Mouse (Mus musculus): ENCODE results near the gene Colq. TPM values are rescaled to one million over a fixed set of nuclear protein-coding genes. Genes with fewer than 3 reads are reported as not detected.

The Colq gene
- polyA plus RNA-seq, 1 experiment = not detected

GRCm38 (mm10) chr14:31519165-31519564 is 72.0 kb downstream of the Colq start:
- TF ChIP-seq GATA1 (IDR thresholded peaks at IDR 0.05; ENCODE audit: low read length) (no peak), TAL1 (IDR thresholded peaks at IDR 0.05; ENCODE audit: low read length) (no peak)
- Histone ChIP-seq H3K9me3 (ENCODE audit: control insufficient read depth, low read length) (no peaks in the 10 kb centered on the region), H3K27me3 (ENCODE audit: control insufficient read depth) (no peaks in the 10 kb centered on the region), H3K4me1 (ENCODE audit: control insufficient read depth) (no peaks in the 10 kb centered on the region), H3K4me3 (replicated peaks) (no peak overlapping the region), H3K36me3 (ENCODE audit: control insufficient read depth) (no peaks in the 10 kb centered on the region; the same call in 1 of the 2 replicates)

GRCm38 (mm10) chr14:31515895-31516294 is 75.2 kb downstream of the Colq start:
- H3K4me1 ChIP-seq (ENCODE audit: control insufficient read depth) = no peaks in the 10 kb centered on the region
- H3K27me3 ChIP-seq (ENCODE audit: control insufficient read depth) = no peaks in the 10 kb centered on the region
- H3K36me3 ChIP-seq (ENCODE audit: control insufficient read depth) = peaks cover 12% of the 10 kb centered on the region
- no peak overlapping the region for H3K4me3 ChIP-seq (replicated peaks)
- H3K9me3 ChIP-seq (ENCODE audit: control insufficient read depth, low read length) = no peaks in the 10 kb centered on the region
- TF ChIP-seq GATA1 (IDR thresholded peaks at IDR 0.05; ENCODE audit: low read length) (no peak), TAL1 (IDR thresholded peaks at IDR 0.05; ENCODE audit: low read length) (no peak)

GRCm38 (mm10) chr14:31510322-31510721 is 80.8 kb downstream of the Colq start:
- H3K9me3 ChIP-seq (ENCODE audit: control insufficient read depth, low read length) = no peaks in the 10 kb centered on the region
- H3K27me3 ChIP-seq (ENCODE audit: control insufficient read depth) = no peaks in the 10 kb centered on the region
- H3K4me1 ChIP-seq (ENCODE audit: control insufficient read depth) = no peaks in the 10 kb centered on the region
- H3K4me3 ChIP-seq (replicated peaks) = no peak overlapping the region
- no peak for TF ChIP-seq TAL1 (IDR thresholded peaks at IDR 0.05; ENCODE audit: low read length)
- no peak for TF ChIP-seq GATA1 (IDR thresholded peaks at IDR 0.05; ENCODE audit: low read length)
- H3K36me3 ChIP-seq (ENCODE audit: control insufficient read depth) = peaks cover 66% of the 10 kb centered on the region

GRCm38 (mm10) chr14:31509911-31510310 is 81.2 kb downstream of the Colq start:
- peaks cover 70% of the 10 kb centered on the region for H3K36me3 ChIP-seq (ENCODE audit: control insufficient read depth)
- no peak overlapping the region for H3K4me3 ChIP-seq (replicated peaks)

GRCm38 (mm10) chr14:31506456-31506855 is 84.7 kb downstream of the Colq start:
- H3K27me3 ChIP-seq (ENCODE audit: control insufficient read depth) = no peaks in the 10 kb centered on the region
- H3K4me3 ChIP-seq (replicated peaks) = no peak overlapping the region
- peaks cover 2% of the 10 kb centered on the region; the same call in 1 of the 2 replicates for H3K4me1 ChIP-seq (ENCODE audit: control insufficient read depth)
- H3K9me3 ChIP-seq (ENCODE audit: control insufficient read depth, low read length) = no peaks in the 10 kb centered on the region
- TF ChIP-seq GATA1 (IDR thresholded peaks at IDR 0.05; ENCODE audit: low read length) (no peak), TAL1 (IDR thresholded peaks at IDR 0.05; ENCODE audit: low read length) (no peak)
- peaks cover 95% of the 10 kb centered on the region for H3K36me3 ChIP-seq (ENCODE audit: control insufficient read depth)

More at GRCm38 (mm10) chr14:31509911-31510310, 81.2 kb downstream of the Colq start:
- Histone ChIP-seq H3K4me1 (ENCODE audit: control insufficient read depth) (no peaks in the 10 kb centered on the region), H3K27me3 (ENCODE audit: control insufficient read depth) (no peaks in the 10 kb centered on the region), H3K9me3 (ENCODE audit: control insufficient read depth, low read length) (no peaks in the 10 kb centered on the region)
- TF ChIP-seq TAL1 (IDR thresholded peaks at IDR 0.05; ENCODE audit: low read length) (no peak), GATA1 (IDR thresholded peaks at IDR 0.05; ENCODE audit: low read length) (no peak)

GRCm38 (mm10) chr14:31503406-31503805 is 87.7 kb downstream of the Colq start:
- TF ChIP-seq GATA1 (IDR thresholded peaks at IDR 0.05; ENCODE audit: low read length) (no peak), TAL1 (IDR thresholded peaks at IDR 0.05; ENCODE audit: low read length) (no peak)
- H3K9me3 ChIP-seq (ENCODE audit: control insufficient read depth, low read length) = no peaks in the 10 kb centered on the region
- H3K4me3 ChIP-seq (replicated peaks) = no peak overlapping the region
- H3K36me3 ChIP-seq (ENCODE audit: control insufficient read depth) = peaks cover 100% of the 10 kb centered on the region
- H3K4me1 ChIP-seq (ENCODE audit: control insufficient read depth) = peaks cover 6% of the 10 kb centered on the region
- no peaks in the 10 kb centered on the region for H3K27me3 ChIP-seq (ENCODE audit: control insufficient read depth)

GRCm38 (mm10) chr14:31499526-31499925 is 91.6 kb downstream of the Colq start:
- no peaks in the 10 kb centered on the region for H3K27me3 ChIP-seq (ENCODE audit: control insufficient read depth)
- H3K4me1 ChIP-seq (ENCODE audit: control insufficient read depth) = peaks cover 34% of the 10 kb centered on the region
- peaks cover 79% of the 10 kb centered on the region for H3K36me3 ChIP-seq (ENCODE audit: control insufficient read depth)
- H3K9me3 ChIP-seq (ENCODE audit: control insufficient read depth, low read length) = no peaks in the 10 kb centered on the region
- H3K4me3 ChIP-seq (replicated peaks) = no peak overlapping the region
- TF ChIP-seq GATA1 (IDR thresholded peaks at IDR 0.05; ENCODE audit: low read length) = no peak
- no peak for TF ChIP-seq TAL1 (IDR thresholded peaks at IDR 0.05; ENCODE audit: low read length)

- peak overlapping the region; percentile 70 for H3K4me3 ChIP-seq (replicated peaks)
- H3K27me3 ChIP-seq (ENCODE audit: control insufficient read depth) = no peaks in the 10 kb centered on the region
- H3K36me3 ChIP-seq (ENCODE audit: control insufficient read depth) = peaks cover 70% of the 10 kb centered on the region
- TF ChIP-seq TAL1 (IDR thresholded peaks at IDR 0.05; ENCODE audit: low read length) (peak; percentile 88), GATA1 (IDR thresholded peaks at IDR 0.05; ENCODE audit: low read length) (peak; percentile 92)
- peaks cover 55% of the 10 kb centered on the region for H3K4me1 ChIP-seq (ENCODE audit: control insufficient read depth)
- no peaks in the 10 kb centered on the region for H3K9me3 ChIP-seq (ENCODE audit: control insufficient read depth, low read length)
Measured at GRCm38 (mm10) chr14:31496241-31496646, 94.9 kb downstream of the Colq start.

- H3K27me3 ChIP-seq (ENCODE audit: control insufficient read depth) = no peaks in the 10 kb centered on the region
- H3K36me3 ChIP-seq (ENCODE audit: control insufficient read depth) = peaks cover 70% of the 10 kb centered on the region
- peaks cover 55% of the 10 kb centered on the region for H3K4me1 ChIP-seq (ENCODE audit: control insufficient read depth)
- no peaks in the 10 kb centered on the region for H3K9me3 ChIP-seq (ENCODE audit: control insufficient read depth, low read length)
- no peak for TF ChIP-seq GATA1 (IDR thresholded peaks at IDR 0.05; ENCODE audit: low read length)
- no peak for TF ChIP-seq TAL1 (IDR thresholded peaks at IDR 0.05; ENCODE audit: low read length)
- H3K4me3 ChIP-seq (replicated peaks) = peak overlapping the region; percentile 70
Measured at GRCm38 (mm10) chr14:31495538-31495937, 95.6 kb downstream of the Colq start.

GRCm38 (mm10) chr14:31494975-31495455 is 96.1 kb downstream of the Colq start, which contains the start of gene Mettl6:
Gene Mettl6, minus strand, starts transcription at chr14:31495040.
- Histone ChIP-seq H3K4me3 (replicated peaks) (peak within 1 kb of the TSS; percentile 70), H3K36me3 (ENCODE audit: control insufficient read depth) (peaks cover 68% of the 10 kb centered on the region), H3K27me3 (ENCODE audit: control insufficient read depth) (no peaks in the 10 kb centered on the region), H3K9me3 (ENCODE audit: control insufficient read depth, low read length) (no peaks in the 10 kb centered on the region), H3K4me1 (ENCODE audit: control insufficient read depth) (peaks cover 54% of the 10 kb centered on the region)
- TF ChIP-seq TAL1 (IDR thresholded peaks at IDR 0.05; ENCODE audit: low read length) (no peak), GATA1 (IDR thresholded peaks at IDR 0.05; ENCODE audit: low read length) (no peak)

All from erythroblast, embryonic 14.5 days (primary cell).